26 mouse cellular contexts compared by ENCODE assay signal in genomic region chr3:106966198-106966597, GRCm38 (mm10).
A peak's percentile ranks its signal among the peaks of the same experiment; 100 is the strongest.
DNase-seq lines count a peak whose midpoint lies in the region; ATAC-seq and TF ChIP-seq lines count a peak whose summit lies in the region.
"Had no signal": no experiment of that assay in that cellular context is flagged by ENCODE, and none has a peak within 500 bp of the region (broad histone marks: within the 10 kb centered on the region; RNA-seq: fewer than 3 reads in every experiment).

No protein-coding gene starts in this region.

- no peak overlapping the region for H3K4me3 ChIP-seq in gastrocnemius, adult 2 months
- H3K4me3 ChIP-seq: forebrain, embryonic 13.5 days; heart, embryonic 10.5 days; heart, embryonic 15.5 days; myocyte had no signal

- no peak overlapping the region for H3K27ac ChIP-seq in gastrocnemius, adult 2 months
- H3K27ac ChIP-seq: forebrain, embryonic 13.5 days; heart, embryonic 10.5 days; heart, embryonic 15.5 days; hindbrain, postnatal 0 days; liver, embryonic 14.5 days had no signal

- DNase-seq in lung, postnatal 36 days = peak; percentile 4
- DNase-seq in lung, postnatal 14 days = no peak
- DNase-seq in thymus, postnatal 14 days = peak; percentile 10
- no peak for DNase-seq in thymus, adult 18-20 months
- no peak for DNase-seq in gastrocnemius, adult 2 months
- DNase-seq in yolk sac, embryonic 10.5 days (ENCODE audit: low spot score) = no peak
- DNase-seq: adrenal gland, adult 2 months; cerebellum, adult 11 months; cerebellum, adult 9-10 months; cerebellum, postnatal 36 days; gastrocnemius, postnatal 14 days; heart, adult 11 months; kidney, adult 11 months; kidney, postnatal 14 days; layer of hippocampus, adult 9-11 months; liver; lung, adult 2 months; lung, postnatal 10 days had no signal

- no peak for TF ChIP-seq CTCF in gastrocnemius, adult 2 months (IDR thresholded peaks at IDR 0.05)

- intact Hi-C loops in gastrocnemius, adult 2 months (cut with DNase I) = no loop called here

- peak; percentile 74 for ATAC-seq in inflammation-experienced regulatory T-cells, adult 6 months
- no peak for ATAC-seq in cerebellum, adult (ENCODE audit: insufficient number of reproducible peaks, low FRiP score, low TSS enrichment)
- ATAC-seq: forebrain, embryonic 13.5 days; hindbrain, postnatal 0 days had no signal

Comparison
In these comparisons a context has a peak if more than half of its experiments do, and no peak if none do; other contexts are left out.
1. DNase-seq: peak in lung, postnatal 36 days (single experiment) and thymus, postnatal 14 days (single experiment); none in lung, postnatal 14 days (single experiment), thymus, adult 18-20 months (0 of 2), gastrocnemius, adult 2 months (single experiment) and yolk sac, embryonic 10.5 days (single experiment).